Mouse (Mus musculus) neural tube, embryonic 11.5 days (tissue): ENCODE results near the gene Gm16503. TPM values are rescaled to one million over a fixed set of nuclear protein-coding genes. Genes with fewer than 3 reads are reported as not detected.
"Not testable (repeated sequence)": the region's sequence is repeated elsewhere in the genome, so short reads cannot be mapped to it uniquely, and the experiment has no call there.

Experiments
- ATAC-seq: fragments of 200-750 bp; cut with Nextera tagmentation; 2 replicates; pipeline ENCODE4 v1.8.0; 2017; ENCODE audit warnings: moderate number of reproducible peaks, mild to moderate bottlenecking, moderate TSS enrichment, moderate library complexity; ENCODE audit not compliant: insufficient read depth, low FRiP score, low TSS enrichment
- DNase-seq: peaks from one replicate; pipeline ENCODE4 v3.0.0-alpha.2; 2015; ENCODE audit warnings: low spot score
- H3K27ac ChIP-seq: fragments of 300-500 bp; sonication (generic); 2 replicates; pipeline ENCODE4 v1.5.1; 2014; ENCODE audit warnings: low read depth, mild to moderate bottlenecking, low read length
- H3K27me3 ChIP-seq: fragments of 300-500 bp; sonication (generic); 2 replicates; pipeline ENCODE4 v1.6.1; 2014; ENCODE audit warnings: mild to moderate bottlenecking, low read length, mixed read lengths; ENCODE audit not compliant: control insufficient read depth, insufficient read depth
- H3K36me3 ChIP-seq: fragments of 300-500 bp; sonication (generic); 2 replicates; pipeline ENCODE4 v1.6.1; 2014; ENCODE audit warnings: mild to moderate bottlenecking, low read length, moderate library complexity, mixed read lengths; ENCODE audit not compliant: control insufficient read depth, insufficient read depth
- H3K4me1 ChIP-seq: fragments of 300-500 bp; sonication (generic); 2 replicates; pipeline ENCODE4 v1.6.1; 2014; ENCODE audit warnings: low read length, mixed read lengths; ENCODE audit not compliant: control insufficient read depth, insufficient read depth
- H3K4me2 ChIP-seq: fragments of 300-500 bp; sonication (generic); 2 replicates; pipeline ENCODE4 v1.6.1; 2014; ENCODE audit warnings: low read depth, mild to moderate bottlenecking, moderate library complexity
- H3K4me3 ChIP-seq: fragments of 300-500 bp; sonication (generic); 2 replicates; pipeline ENCODE4 v1.5.1; 2014; ENCODE audit warnings: low read depth, low read length
- H3K9ac ChIP-seq: fragments of 300-500 bp; sonication (generic); 2 replicates; pipeline ENCODE4 v1.6.1; 2014; ENCODE audit warnings: mild to moderate bottlenecking, low read length
- H3K9me3 ChIP-seq: fragments of 300-500 bp; sonication (generic); 2 replicates; pipeline ENCODE4 v1.6.1; 2016; ENCODE audit warnings: low read length; ENCODE audit not compliant: control insufficient read depth
- WGBS: fragments of 180-500 bp; shearing (Covaris S2); extraction: QIAGEN DNeasy Blood & Tissue Kit; methylation state at CpG from one replicate; pipeline ENCODE4 v1.1.7; 2014; 5-methylcytosine and 5-hydroxymethylcytosine counted together
- polyA plus RNA-seq: library from polyadenylated mRNA; unstranded; fragments of >200 nt; fragmentation: Nextera tagmentation; extraction: Ambion mirVana; gene quantifications from 2 replicates; pipeline ENCODE4 v1.2.1, GENCODE M21; 2014

Gm16503 gene
- polyA plus RNA-seq, 1 experiment from 2014 or later, result 0.16 TPM

DNA sequence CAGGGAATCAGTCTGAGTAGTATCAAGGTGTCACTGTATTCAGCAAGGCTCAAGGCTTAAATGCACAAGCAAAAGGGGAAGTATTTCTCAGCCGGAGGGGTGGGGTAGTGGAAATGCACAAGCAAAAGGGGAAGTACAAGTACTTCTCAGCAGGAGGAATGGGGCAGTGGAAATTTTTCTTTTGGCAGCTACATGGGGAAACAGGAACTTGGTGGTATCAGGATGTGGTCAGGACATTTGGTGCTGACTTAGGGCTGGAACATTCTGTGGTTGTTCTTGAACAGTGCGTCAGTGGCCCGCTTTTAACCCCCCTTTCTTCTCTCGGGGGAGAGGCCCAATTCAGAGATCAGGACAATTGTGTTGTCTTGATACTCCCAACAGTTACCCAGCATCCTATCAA, 39.4 kb downstream of the Gm16503 start:
- H3K9ac ChIP-seq, H3K4me1 ChIP-seq, H3K9me3 ChIP-seq, H3K27me3 ChIP-seq, H3K4me2 ChIP-seq, ATAC-seq, DNase-seq, H3K4me3 ChIP-seq, H3K36me3 ChIP-seq, H3K27ac ChIP-seq: not testable (repeated sequence)
- 87% methylated on average over 4 of the region's 4 CpGs for WGBS

- H3K4me2 ChIP-seq, result no peak overlapping the region
- no peak overlapping the region for H3K27ac ChIP-seq
- H3K9me3 ChIP-seq, result no peaks in the 10 kb centered on the region
- no peaks in the 10 kb centered on the region for H3K27me3 ChIP-seq
- H3K4me3 ChIP-seq, result no peak overlapping the region
- no peak overlapping the region for H3K9ac ChIP-seq
- DNase-seq (no peak), ATAC-seq (no peak; the same call in 1 of the 2 replicates)
- H3K4me1 ChIP-seq, result no peaks in the 10 kb centered on the region
- WGBS, result 58% methylated on average over 1 of the region's 1 CpGs
- H3K36me3 ChIP-seq, result no peaks in the 10 kb centered on the region
These were observed 46.8 kb downstream of the Gm16503 start for GRCm38 (mm10) chr4:147586511-147587473.

Other genes starting within 250 kb of the Gm16503 start
- 0.09 TPM in 1 of 2 replicates, not detected in the other for gene Zfp988, start 234.5 kb upstream of the Gm16503 start, polyA plus RNA-seq
- gene Zfp978, start 178.9 kb upstream of the Gm16503 start, polyA plus RNA-seq, result 0.28 TPM in 1 of 2 replicates, not detected in the other
- 6.1 and 7.1 TPM in 2 replicates for gene Zfp982, start 47.8 kb upstream of the Gm16503 start, polyA plus RNA-seq
- 0.15 TPM in 1 of 2 replicates, not detected in the other for gene Zfp985, start 13.1 kb downstream of the Gm16503 start, polyA plus RNA-seq
- 3.1 and 3.6 TPM in 2 replicates for gene Zfp979, start 102.3 kb downstream of the Gm16503 start, polyA plus RNA-seq
- gene Zfp534, start 162.3 kb downstream of the Gm16503 start, polyA plus RNA-seq, result not detected in 2 replicates